Mouse (Mus musculus) cerebellum, postnatal 14 days (tissue): ENCODE measurements around the gene Pik3r3.

Experiments
- DNase-seq, 2 experiments: peaks; one replicate each; pipeline ENCODE4 v3.0.0; 2021; ENCODE audit warnings: mixed read lengths in 2 of 2

The Pik3r3 gene

DNA sequence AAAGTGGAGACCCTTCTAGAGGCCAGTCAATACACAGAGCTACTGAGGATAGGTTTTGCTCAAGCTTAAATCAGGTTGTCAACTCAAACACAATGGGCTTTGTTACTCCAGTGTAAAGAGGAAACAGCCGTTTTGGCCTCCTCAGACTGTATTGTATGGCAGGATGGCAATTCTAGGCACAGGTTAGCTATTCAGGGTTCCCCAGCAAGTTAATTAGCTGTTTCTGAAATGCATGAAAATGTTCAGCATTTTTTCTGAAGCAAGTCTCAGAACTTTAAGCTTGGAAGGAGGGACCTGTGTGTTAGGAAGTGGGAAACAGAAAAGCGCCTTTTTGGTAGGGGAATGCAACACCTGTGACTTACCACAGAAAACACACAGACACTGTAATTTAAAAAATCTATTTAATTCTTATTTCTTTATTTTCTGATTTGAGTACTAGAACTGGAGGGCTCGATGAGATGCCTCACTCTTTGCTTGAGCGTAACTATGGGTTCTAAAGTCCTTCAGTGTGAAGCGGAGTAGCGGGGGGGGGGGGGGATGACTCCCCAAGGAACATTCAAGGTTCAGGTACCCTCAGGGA, 1.3 kb upstream of the Pik3r3 start:
- DNase-seq = peak in 1 of 2 experiments; percentile 33

DNA sequence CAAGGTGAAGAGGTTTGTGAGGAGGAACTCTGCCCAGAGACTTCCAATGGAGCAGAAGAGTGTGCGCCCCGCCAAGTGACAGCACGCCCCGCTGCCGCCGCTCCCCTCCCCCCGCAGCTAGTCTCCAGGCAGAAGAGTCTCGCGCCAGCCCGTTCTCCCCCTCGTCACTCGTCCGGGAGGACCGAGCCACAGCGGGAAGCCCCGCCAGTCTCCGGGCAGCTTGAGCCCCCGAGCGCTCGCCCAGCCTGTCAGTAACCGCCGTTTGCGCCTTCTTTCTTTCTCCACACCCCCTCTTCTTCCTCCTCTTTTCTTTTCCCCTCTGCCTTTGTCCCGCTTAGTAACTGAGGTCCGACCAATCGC, 658 bp upstream of the Pik3r3 start:
- peak; percentile 93 for DNase-seq

- DNase-seq = peak; percentile 39 to 60
Observed at GRCm38 (mm10) chr4:116221996-116222842, 801 bp downstream of the Pik3r3 start.

DNA sequence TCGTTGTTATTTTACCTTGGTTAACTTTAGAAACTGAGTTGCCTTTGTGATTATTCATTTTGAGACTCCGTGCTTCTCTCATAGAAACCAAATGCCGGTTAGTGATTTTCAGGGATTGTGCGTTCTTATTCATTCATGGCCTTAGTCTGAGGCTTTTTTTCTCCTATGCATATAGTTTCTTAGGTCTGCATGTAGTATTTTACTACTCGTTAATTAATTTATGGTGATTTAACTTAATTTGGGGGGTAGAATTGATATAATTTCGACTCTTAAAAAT, 1.4 kb downstream of the Pik3r3 start:
- no peak for DNase-seq

- DNase-seq = no peak
Observed at GRCm38 (mm10) chr4:116243377-116243776, 22.0 kb downstream of the Pik3r3 start.

DNA sequence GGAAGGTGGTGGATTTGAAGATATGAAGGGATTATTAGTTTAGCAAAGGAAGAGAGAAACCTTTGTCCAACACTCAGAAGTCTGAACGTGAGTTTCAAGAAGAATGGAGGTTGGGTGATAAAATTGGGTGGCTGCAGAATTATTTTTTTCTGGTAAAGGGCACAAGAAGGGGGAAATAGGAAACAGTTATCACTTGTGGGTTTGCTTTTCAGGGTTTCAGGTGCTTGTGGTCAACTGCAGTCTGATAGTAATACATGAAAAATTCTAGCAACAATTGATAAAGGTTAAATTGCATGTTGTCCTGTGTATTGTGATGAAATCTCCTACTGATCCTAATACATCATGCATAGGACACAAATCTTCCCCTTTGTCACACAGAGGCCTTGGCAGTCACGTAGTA, 22.8 kb downstream of the Pik3r3 start:
- DNase-seq = no peak

DNA sequence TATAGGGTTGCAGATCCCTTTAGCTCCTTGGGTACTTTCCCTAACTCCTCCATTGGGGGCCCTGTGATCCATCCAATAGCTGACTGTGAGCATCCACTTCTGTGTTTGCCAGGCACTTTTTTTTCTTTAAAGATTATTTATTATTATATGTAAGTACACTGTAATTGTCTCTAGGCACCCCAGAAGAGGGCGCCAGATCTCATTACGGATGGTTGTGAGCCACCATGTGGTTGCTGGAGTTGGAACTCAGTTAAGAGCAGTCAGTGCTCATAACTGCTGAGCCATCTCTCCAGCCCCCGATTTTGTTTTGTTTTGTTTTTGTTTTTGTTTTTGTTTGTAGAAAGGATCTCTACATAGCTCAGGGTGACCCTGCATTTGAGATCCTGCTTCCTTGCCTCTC, 24.5 kb downstream of the Pik3r3 start:
- peak; percentile 50 to 63 for DNase-seq

DNA sequence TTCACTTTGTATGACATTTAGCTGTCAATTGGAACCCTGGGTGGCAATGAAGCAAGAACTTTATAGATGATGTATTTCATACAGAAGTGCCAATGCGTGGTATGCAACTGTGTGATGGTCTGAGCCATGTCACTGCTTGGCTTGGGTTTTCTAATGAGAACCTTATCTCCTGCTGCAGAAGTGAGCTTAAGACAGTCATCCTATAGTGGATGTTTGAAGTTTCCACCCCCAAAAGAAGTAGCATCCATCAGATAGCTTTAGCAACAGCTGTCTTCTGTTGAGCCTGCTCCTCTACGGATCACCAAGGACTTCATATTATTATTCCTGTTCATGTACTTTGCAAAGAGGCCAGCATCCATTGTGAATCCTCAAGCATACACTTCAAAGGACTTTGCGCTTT, 28.6 kb downstream of the Pik3r3 start:
- no peak for DNase-seq

GRCm38 (mm10) chr4:116268220-116268619, 46.8 kb downstream of the Pik3r3 start:
- no peak for DNase-seq

DNA sequence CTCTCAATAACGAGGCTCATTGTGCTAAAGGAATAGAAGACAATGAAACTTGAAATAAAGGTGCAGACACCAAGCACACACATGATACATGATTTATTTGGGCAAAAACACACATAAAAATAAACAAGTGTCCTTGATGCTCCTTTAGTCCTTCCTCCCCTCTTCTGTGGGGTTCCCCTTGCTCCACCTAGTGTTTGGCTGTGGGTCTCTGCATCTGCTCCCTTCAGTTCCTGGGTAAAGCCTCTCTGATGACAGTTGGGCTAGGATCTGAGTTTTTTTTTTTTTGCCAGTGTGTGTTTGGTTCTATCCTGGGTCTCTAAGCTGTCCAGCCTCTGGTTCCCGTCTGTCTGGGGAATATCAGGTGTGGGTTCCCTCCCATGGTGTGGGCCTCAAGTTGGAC, 60.8 kb downstream of the Pik3r3 start:
- peak in 1 of 2 experiments; percentile 51 for DNase-seq

DNA sequence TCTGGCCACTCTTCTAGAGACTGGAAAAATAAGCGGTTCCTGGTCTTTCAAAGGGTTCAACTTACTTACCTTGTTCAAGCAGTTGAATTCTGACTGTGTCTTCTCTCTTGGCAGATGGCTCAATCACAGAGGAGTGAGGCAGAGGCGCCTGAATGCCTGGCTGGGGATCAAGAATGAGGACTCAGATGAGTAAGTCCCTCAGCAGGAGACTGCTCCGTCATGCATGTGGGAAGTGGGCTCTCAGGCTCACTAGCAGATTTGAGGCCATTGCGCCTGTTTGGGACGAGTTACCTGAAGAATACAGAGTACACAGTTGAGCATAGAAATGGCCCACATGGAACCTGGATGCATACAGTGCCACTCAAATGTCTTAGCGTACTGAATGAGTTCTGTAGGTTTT, 70.1 kb downstream of the Pik3r3 start:
- peak; percentile 75 to 76 for DNase-seq

GRCm38 (mm10) chr4:116293296-116293695, 71.9 kb downstream of the Pik3r3 start:
- DNase-seq = no peak

GRCm38 (mm10) chr4:116300878-116301355, 79.5 kb downstream of the Pik3r3 start:
- no peak for DNase-seq

- DNase-seq = no peak
Observed at GRCm38 (mm10) chr4:116304551-116304950, 83.1 kb downstream of the Pik3r3 start.

DNA sequence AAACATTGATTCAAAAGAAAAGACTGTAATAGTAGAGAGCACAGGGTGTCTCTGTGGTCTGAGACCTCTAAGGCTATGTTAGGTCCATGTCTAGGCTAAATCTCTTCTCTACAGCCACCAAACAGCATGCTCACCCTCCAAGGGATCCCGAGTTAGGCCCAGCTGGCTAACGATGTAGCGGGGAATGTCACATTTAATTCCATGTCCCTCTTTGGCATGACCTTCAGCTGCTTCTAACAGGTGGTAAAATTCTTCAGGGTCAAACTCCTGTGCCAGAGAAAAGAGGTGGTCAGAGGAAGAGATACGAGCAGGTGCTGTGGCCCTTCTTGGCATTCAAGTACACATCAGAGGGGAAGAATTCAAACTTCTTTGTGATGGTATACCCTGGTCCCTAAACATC, 96.2 kb downstream of the Pik3r3 start:
- DNase-seq = no peak

DNA sequence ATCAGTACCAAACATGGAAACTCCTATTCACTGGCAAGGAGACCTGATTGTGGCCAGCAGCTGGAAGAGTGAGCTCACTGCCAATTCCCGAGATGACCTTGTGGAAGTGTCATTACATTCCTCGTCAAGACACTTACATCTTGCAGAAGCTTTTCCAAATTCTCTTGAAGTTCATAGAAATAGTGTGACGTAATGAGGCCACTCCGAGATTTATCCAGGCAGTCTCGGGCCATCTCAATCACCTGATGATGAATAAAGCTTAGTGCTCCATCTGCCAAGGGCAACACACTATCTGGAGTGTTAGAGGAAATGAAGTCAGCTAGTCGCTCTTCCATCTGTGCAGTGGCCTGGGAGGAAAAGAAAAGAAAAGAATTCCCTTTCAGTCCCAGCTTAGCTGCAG, 100.7 kb downstream of the Pik3r3 start:
- no peak for DNase-seq

GRCm38 (mm10) chr4:116329256-116329655, 107.8 kb downstream of the Pik3r3 start:
- no peak for DNase-seq

GRCm38 (mm10) chr4:116336294-116336693, 114.9 kb downstream of the Pik3r3 start:
- no peak for DNase-seq

DNA sequence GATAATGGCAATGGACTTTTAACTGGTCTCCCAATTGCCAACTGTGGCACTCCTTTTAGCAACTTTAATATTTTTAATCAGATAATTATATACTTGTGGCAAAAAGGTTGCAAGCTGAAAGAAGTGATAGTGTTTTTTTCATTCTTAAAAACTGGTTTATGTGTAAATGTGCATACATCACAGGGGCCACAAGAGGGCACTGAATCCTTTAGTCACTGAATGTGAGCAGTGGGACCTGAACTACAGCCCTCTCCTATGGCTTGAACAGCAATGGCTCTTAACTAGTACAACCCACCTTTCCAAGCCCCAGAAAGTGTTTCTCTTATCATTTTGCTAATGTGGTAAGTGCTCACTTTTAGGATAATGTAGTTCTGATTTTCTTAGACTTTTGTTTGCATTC, 120.7 kb downstream of the Pik3r3 start:
- peak; percentile 80 to 84 for DNase-seq

- DNase-seq = no peak
Observed at GRCm38 (mm10) chr4:116352496-116352895, 131.1 kb downstream of the Pik3r3 start.
